Mouse (Mus musculus) heart, embryonic 12.5 days (tissue): ENCODE measurements around the gene Dusp6. TPM values are rescaled to one million over a fixed set of nuclear protein-coding genes. Genes with fewer than 3 reads are reported as not detected.

Experiments used
- ATAC-seq: fragments of 200-750 bp; cut with Nextera tagmentation; 2 replicates; pipeline ENCODE4 v1.8.0; 2017; ENCODE audit warnings: moderate TSS enrichment, moderate library complexity; ENCODE audit not compliant: insufficient number of reproducible peaks, low FRiP score
- H3K27ac ChIP-seq: fragments of 300-500 bp; sonication (generic); 2 replicates; pipeline ENCODE4 v1.5.1; 2016; ENCODE audit warnings: mild to moderate bottlenecking, moderate library complexity; ENCODE audit not compliant: poor library complexity, severe bottlenecking
- H3K27me3 ChIP-seq: fragments of 300-500 bp; sonication (generic); replicated peaks from 2 replicates; pipeline ENCODE4 v1.6.1; 2016; ENCODE audit warnings: mild to moderate bottlenecking, moderate library complexity
- H3K36me3 ChIP-seq: fragments of 300-500 bp; sonication (generic); 2 replicates; pipeline ENCODE4 v1.6.1; 2016; ENCODE audit warnings: mild to moderate bottlenecking, moderate library complexity
- H3K4me1 ChIP-seq: fragments of 300-500 bp; sonication (generic); replicated peaks from 2 replicates; pipeline ENCODE4 v1.6.1; 2016; ENCODE audit warnings: mild to moderate bottlenecking
- H3K4me2 ChIP-seq: fragments of 300-500 bp; sonication (generic); 2 replicates; pipeline ENCODE4 v1.6.1; 2016; ENCODE audit warnings: mild to moderate bottlenecking, moderate library complexity
- H3K4me3 ChIP-seq: fragments of 300-500 bp; sonication (generic); 2 replicates; pipeline ENCODE4 v1.5.1; 2016; ENCODE audit warnings: mild to moderate bottlenecking
- H3K9ac ChIP-seq: fragments of 300-500 bp; sonication (generic); 2 replicates; pipeline ENCODE4 v1.6.1; 2016; ENCODE audit warnings: mild to moderate bottlenecking, moderate library complexity
- H3K9me3 ChIP-seq: fragments of 300-500 bp; sonication (generic); replicated peaks from 2 replicates; pipeline ENCODE4 v1.6.1; 2016; ENCODE audit warnings: mild to moderate bottlenecking, moderate library complexity
- WGBS: fragments of 180-500 bp; shearing (Covaris S2); methylation state at CpG from one replicate; pipeline ENCODE4 v1.1.7; 2016; 5-methylcytosine and 5-hydroxymethylcytosine counted together
- polyA plus RNA-seq: library from polyadenylated mRNA; unstranded; fragments of >200 nt; fragmentation: Nextera tagmentation; extraction: Ambion mirVana; gene quantifications from 2 replicates; pipeline ENCODE4 v1.2.1, GENCODE M21; 2016

The Dusp6 gene
- polyA plus RNA-seq, 1 experiment from 2014 or later, result 52.6 TPM

DNA sequence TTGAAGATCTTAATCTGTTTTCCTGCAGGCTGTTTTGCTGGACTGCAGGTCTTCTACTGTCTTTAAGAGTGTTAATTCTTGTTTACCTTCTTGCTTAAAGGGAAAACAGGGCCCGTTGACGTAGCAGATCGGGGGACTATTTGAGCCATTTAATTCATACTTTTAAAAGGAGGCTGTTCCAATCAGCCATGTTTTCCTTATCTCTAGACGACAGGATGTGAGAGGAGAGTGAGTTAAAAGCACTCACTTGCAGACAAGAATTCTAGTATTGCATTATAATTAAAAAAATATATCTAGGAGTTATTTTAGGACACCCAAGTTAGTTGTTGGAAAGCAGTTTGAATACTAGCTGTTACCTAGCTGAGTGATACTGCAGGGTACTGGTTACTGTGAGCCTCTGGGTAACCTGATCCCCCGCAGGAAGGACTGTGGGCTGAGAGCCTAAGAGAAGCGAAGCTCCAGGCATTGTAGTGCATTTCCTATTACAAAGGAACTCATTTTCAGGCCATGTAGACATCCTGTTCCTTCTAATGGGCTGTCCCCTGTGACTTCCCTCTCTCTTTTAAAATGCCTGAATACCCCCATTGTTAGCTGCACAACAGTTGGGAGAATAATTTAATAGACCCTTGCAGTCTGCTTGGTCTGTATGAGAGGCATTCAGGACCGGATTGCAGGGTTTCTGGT is 2.1 kb downstream of the Dusp6 start:
- WGBS, result 5% methylated on average over 7 of the region's 7 CpGs
- peak overlapping the region; percentile 92 for H3K4me3 ChIP-seq
- H3K9ac ChIP-seq, result peak overlapping the region; percentile 93
- H3K4me2 ChIP-seq, result peak overlapping the region; percentile 85
- no peaks in the 10 kb centered on the region for H3K9me3 ChIP-seq
- peaks cover 14% of the 10 kb centered on the region for H3K36me3 ChIP-seq
- no peaks in the 10 kb centered on the region for H3K27me3 ChIP-seq
- no peak for ATAC-seq
- peak overlapping the region; percentile 97 for H3K27ac ChIP-seq
- H3K4me1 ChIP-seq, result peaks cover 33% of the 10 kb centered on the region

DNA sequence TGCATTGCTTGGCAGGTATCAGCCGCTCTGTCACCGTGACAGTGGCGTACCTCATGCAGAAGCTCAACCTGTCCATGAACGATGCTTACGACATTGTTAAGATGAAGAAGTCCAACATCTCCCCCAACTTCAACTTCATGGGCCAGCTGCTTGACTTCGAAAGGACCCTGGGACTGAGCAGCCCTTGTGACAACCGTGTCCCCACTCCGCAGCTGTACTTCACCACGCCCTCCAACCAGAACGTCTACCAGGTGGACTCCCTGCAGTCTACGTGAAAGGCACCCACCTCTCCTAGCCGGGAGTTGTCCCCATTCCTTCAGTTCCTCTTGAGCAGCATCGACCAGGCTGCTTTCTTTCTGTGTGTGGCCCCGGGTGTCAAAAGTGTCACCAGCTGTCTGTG is 3.0 kb downstream of the Dusp6 start:
- Histone ChIP-seq H3K4me2 (peak overlapping the region; percentile 85), H3K4me1 (peaks cover 42% of the 10 kb centered on the region), H3K4me3 (peak overlapping the region; percentile 92), H3K9me3 (no peaks in the 10 kb centered on the region), H3K27me3 (no peaks in the 10 kb centered on the region), H3K27ac (peak overlapping the region; percentile 97), H3K9ac (peak overlapping the region; percentile 93), H3K36me3 (peaks cover 14% of the 10 kb centered on the region)
- no peak for ATAC-seq
- WGBS, result 47% methylated on average over 14 of the region's 14 CpGs

DNA sequence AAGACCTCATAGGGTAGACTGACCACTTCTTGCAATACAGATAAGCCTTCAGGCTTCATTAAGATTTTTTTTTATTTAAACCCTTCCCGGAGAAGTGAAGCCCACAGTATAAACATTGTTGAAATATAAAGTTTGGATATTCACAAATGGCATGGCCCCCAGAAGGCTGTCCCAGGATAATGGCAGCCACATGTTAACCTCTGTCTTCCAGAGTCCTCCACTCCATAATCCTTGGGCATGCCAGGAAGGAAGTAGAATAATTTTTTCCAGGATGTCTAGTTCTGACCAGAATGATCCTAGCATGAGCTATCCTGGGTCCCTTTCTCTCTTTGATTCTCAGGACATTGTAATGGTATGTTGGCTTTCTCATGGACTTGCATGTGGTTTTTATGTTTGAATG is 4.6 kb downstream of the Dusp6 start:
- no peaks in the 10 kb centered on the region for H3K27me3 ChIP-seq
- H3K4me1 ChIP-seq, result peaks cover 44% of the 10 kb centered on the region
- 0 out of 2 replicates have a peak overlapping the region, but pooled peaks have one; percentile 18 for H3K4me2 ChIP-seq
- peaks cover 14% of the 10 kb centered on the region for H3K36me3 ChIP-seq
- no peak overlapping the region for H3K9ac ChIP-seq
- ATAC-seq, result no peak
- 73% methylated on average over 1 of the region's 1 CpGs for WGBS
- no peaks in the 10 kb centered on the region for H3K9me3 ChIP-seq
- H3K4me3 ChIP-seq, result no peak overlapping the region
- no peak overlapping the region for H3K27ac ChIP-seq

DNA sequence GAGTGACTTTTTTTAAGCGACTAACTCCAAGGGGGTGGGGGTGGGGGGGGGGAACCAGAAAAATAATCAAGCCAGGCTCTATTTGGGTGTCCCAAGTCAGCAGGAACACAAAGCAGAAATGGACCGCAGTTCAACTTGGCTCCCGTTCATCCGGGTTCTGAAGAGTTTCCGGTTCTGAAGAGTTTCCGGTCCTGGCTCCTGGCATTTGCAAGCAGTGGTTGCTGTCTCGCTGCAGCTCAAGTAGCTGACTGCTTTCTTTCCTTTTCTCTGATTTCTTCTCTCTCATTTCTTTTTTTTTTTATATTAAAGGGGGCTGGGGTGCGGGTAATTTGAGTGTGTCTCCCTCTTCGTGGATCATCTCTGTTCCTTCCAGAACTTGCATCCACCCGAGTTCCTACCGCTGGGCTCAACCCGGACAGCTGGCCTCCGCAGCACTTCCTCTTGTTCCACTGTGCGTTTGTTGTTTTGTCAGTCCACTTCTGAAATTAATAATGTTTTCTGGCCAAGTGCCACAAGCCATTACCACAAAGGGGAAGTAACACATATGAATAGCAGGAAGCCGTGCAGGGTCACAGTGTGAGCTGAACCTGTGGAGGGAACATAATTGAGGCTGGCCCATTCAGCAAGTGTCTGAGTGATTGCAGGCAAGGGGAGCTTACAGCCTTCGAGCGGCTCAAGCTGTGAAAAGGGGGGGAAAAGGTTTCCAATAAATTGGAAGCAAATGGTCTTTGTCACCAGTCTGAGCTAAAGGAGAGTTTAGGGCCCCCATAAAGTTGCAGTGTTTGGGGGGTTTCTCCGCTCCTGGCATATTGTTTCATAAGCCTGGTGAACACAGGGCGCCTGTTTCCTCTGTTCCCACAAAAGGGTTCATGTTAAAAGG is 5.6 kb downstream of the Dusp6 start:
- Histone ChIP-seq H3K27me3 (no peaks in the 10 kb centered on the region), H3K36me3 (peaks cover 14% of the 10 kb centered on the region), H3K27ac (peak overlapping the region; percentile 55), H3K4me3 (no peak overlapping the region), H3K4me2 (peak overlapping the region; percentile 9), H3K9ac (peak overlapping the region; percentile 26; the same call in 1 of the 2 replicates), H3K9me3 (no peaks in the 10 kb centered on the region), H3K4me1 (peaks cover 44% of the 10 kb centered on the region)
- no peak for ATAC-seq
- WGBS, result 40% methylated on average over 19 of the region's 19 CpGs

DNA sequence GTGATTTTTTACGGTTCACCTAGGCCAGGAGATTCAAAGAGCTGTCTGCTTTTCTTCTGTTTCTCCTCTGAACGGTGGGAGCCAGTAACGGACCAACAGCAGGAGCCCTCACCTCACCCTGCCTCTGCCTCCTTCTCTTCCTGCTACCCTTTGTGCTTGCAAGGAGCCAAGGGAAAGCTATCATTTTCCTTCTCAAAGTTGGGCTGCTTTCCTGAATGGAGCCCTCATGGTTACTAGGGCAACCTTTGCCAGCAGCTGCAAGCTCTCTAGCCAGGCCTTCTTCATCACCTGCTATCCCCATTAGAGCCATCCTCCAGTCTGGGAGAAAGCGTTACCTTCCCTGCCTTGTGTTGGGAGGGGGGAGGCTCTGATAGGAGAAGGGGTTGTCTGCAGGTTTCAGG is 6.3 kb downstream of the Dusp6 start:
- Histone ChIP-seq H3K4me1 (peaks cover 44% of the 10 kb centered on the region), H3K4me2 (no peak overlapping the region), H3K36me3 (peaks cover 14% of the 10 kb centered on the region), H3K9ac (no peak overlapping the region), H3K9me3 (no peaks in the 10 kb centered on the region), H3K4me3 (no peak overlapping the region), H3K27me3 (no peaks in the 10 kb centered on the region), H3K27ac (peak overlapping the region; percentile 55)
- no peak for ATAC-seq
- 26% methylated on average over 4 of the region's 4 CpGs for WGBS

DNA sequence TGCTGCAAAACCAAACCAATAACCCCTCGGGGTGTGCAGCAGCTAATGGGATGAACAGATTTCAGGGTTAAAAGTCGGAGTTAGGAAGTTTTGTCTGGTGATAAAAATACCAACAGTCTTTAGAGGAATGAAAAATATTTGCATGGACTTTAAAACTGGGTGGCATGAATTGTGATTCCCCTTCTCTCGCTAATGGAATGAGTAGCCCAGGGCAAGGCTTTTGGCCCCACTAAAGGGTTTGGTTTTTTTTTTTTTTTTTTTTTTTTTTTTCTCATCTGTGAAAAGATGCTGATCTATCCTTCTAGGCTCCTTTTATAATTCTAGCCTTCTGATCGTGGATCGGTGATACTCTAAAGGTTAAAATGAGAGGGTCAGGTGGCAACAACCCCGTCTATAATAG is 6.7 kb downstream of the Dusp6 start:
- H3K4me1 ChIP-seq, result peaks cover 48% of the 10 kb centered on the region
- WGBS, result 62% methylated on average over 6 of the region's 6 CpGs
- ATAC-seq, result no peak

DNA sequence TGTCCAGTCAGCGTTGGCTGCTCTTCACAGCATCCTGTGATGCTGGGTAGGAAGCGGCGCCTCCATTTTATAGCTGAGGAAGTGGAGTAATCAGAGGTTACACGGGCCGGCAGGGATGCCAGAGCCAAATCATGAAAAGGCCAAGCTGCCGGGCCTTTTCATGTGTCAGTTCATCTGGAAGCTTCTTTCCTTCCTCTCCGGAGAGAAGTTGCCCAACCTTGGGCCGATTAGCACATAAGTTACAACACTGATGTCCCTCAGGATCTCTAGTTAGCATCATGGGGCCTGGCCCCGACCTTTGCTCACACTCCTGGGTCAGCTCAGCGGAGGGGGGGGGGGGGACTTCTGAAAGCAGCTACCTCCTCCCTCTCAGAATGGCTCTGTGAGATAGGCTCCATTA is 7.4 kb downstream of the Dusp6 start:
- H3K4me1 ChIP-seq, result peaks cover 49% of the 10 kb centered on the region
- peaks cover 14% of the 10 kb centered on the region for H3K36me3 ChIP-seq
- H3K27me3 ChIP-seq, result no peaks in the 10 kb centered on the region
- ATAC-seq, result no peak
- H3K27ac ChIP-seq, result 0 out of 2 replicates have a peak overlapping the region, but pooled peaks have one; percentile 28
- no peak overlapping the region for H3K9ac ChIP-seq
- H3K9me3 ChIP-seq, result no peaks in the 10 kb centered on the region
- WGBS, result 33% methylated on average over 10 of the region's 10 CpGs
- no peak overlapping the region for H3K4me3 ChIP-seq
- H3K4me2 ChIP-seq, result no peak overlapping the region

More for the DNA sequence above, 6.7 kb downstream of the Dusp6 start:
- Histone ChIP-seq H3K4me3 (no peak overlapping the region), H3K27me3 (no peaks in the 10 kb centered on the region), H3K27ac (peak overlapping the region; percentile 55), H3K9ac (no peak overlapping the region), H3K9me3 (no peaks in the 10 kb centered on the region), H3K4me2 (no peak overlapping the region), H3K36me3 (peaks cover 14% of the 10 kb centered on the region)

DNA sequence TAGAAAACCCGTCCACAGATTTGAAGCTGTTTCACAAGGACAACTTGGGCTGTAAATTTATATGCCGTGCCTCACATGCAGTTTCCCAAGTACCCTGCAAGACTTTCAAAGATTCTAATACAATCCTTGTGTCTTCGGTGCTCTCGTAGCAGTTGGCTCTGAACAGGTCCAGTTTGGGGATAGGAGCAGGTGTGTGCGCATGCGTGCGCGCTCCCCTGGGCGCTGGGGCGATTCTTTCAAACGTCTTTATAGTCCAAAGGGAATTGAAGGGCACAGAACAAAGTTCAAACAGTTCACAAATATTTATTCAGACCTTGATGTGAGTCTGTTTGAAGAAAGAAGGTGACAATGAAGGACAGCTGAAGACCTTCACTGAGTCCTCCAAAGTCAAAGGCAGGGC is 8.0 kb downstream of the Dusp6 start:
- WGBS, result 78% methylated on average over 11 of the region's 11 CpGs
- no peak overlapping the region for H3K4me2 ChIP-seq
- peaks cover 11% of the 10 kb centered on the region for H3K36me3 ChIP-seq
- H3K4me3 ChIP-seq, result no peak overlapping the region
- no peak for ATAC-seq
- H3K4me1 ChIP-seq, result peaks cover 45% of the 10 kb centered on the region
- H3K27me3 ChIP-seq, result no peaks in the 10 kb centered on the region
- H3K9me3 ChIP-seq, result no peaks in the 10 kb centered on the region
- no peak overlapping the region for H3K9ac ChIP-seq
- H3K27ac ChIP-seq, result no peak overlapping the region

DNA sequence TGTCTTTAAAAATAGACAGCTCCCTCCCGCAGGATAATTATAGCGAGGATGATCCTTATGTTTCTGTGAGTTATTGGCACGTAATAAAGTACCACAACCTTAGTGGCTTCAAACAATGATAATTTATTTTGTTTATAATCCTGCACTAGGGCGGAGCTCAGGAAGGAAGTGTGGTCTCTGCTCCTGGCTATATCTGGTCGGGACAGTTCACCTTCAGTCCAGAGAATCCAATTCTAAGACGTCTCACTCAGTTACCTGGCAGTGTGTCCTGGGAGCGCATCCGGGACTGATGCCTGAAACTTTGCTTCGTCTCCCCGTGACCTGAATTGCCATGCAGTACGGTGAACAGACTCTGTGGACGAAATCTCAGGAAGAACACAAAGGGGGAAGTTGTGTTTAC is 10.0 kb downstream of the Dusp6 start:
- no peak for ATAC-seq
- H3K9me3 ChIP-seq, result no peaks in the 10 kb centered on the region
- no peak overlapping the region for H3K27ac ChIP-seq
- H3K9ac ChIP-seq, result no peak overlapping the region
- H3K4me1 ChIP-seq, result peaks cover 37% of the 10 kb centered on the region
- H3K4me2 ChIP-seq, result no peak overlapping the region
- WGBS, result 80% methylated on average over 12 of the region's 12 CpGs
- no peaks in the 10 kb centered on the region for H3K36me3 ChIP-seq
- H3K27me3 ChIP-seq, result no peaks in the 10 kb centered on the region
- H3K4me3 ChIP-seq, result no peak overlapping the region

DNA sequence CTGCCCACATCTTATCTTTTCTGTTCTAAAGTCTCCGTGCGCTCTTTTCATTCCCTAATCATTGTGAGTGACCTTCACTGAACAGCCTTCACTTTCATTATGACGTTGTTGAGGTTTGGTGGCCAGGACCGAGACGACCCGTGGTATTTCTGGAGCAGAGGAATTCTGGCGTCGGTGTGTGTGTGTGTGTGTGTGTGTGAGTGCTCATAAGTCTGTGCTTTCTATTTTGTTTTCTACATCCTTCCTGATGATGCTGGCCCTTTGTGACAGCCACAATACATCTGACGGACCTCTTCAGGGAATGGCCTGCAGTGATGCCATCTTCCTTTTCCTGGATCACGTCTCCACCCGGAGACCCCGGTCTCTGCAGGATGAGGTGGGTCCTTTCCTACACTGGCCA is 11.6 kb downstream of the Dusp6 start:
- Histone ChIP-seq H3K4me1 (peaks cover 26% of the 10 kb centered on the region), H3K9ac (no peak overlapping the region), H3K4me2 (0 out of 2 replicates have a peak overlapping the region, but pooled peaks have one; percentile 5), H3K4me3 (no peak overlapping the region), H3K36me3 (no peaks in the 10 kb centered on the region), H3K9me3 (no peaks in the 10 kb centered on the region), H3K27ac (peak overlapping the region; percentile 34; the same call in 1 of the 2 replicates), H3K27me3 (no peaks in the 10 kb centered on the region)
- no peak for ATAC-seq
- 41% methylated on average over 12 of the region's 12 CpGs for WGBS
